Mouse (Mus musculus) bone marrow, adult 2 months (tissue): ENCODE results near the gene Tsr1. TPM values are rescaled to one million over a fixed set of nuclear protein-coding genes. Genes with fewer than 3 reads are reported as not detected.

ENCODE experiments used
- H3K27ac ChIP-seq: fragments of 200-500 bp; 2 replicates; pipeline ENCODE4 v1.5.1; 2012; ENCODE audit warnings: low read depth, mild to moderate bottlenecking, control low read depth, inconsistent platforms, low read length; ENCODE audit not compliant: control insufficient read depth, poor library complexity, insufficient read depth
- H3K4me1 ChIP-seq: fragments of 200-500 bp; 2 replicates; pipeline ENCODE4 v1.6.1; 2011; ENCODE audit warnings: low read length; ENCODE audit not compliant: control insufficient read depth, insufficient read depth
- H3K4me3 ChIP-seq: fragments of 200-500 bp; replicated peaks from 2 replicates; pipeline ENCODE3; 2011; ENCODE audit warnings: mild to moderate bottlenecking, low read depth, low read length, control low read depth; ENCODE audit not compliant: control insufficient read depth
- CTCF ChIP-seq: fragments of 200-500 bp; IDR thresholded peaks from 2 replicates; pipeline ENCODE4 v1.5.1; 2011; ENCODE audit warnings: low read length, control low read depth; ENCODE audit not compliant: control insufficient read depth, insufficient read depth
- POLR2A ChIP-seq: fragments of 200-500 bp; IDR thresholded peaks from 2 replicates; pipeline ENCODE4 v1.6.1; 2011; ENCODE audit warnings: low read depth, mild to moderate bottlenecking, control low read depth, low read length, borderline replicate concordance; ENCODE audit not compliant: control insufficient read depth
- WGBS: fragments of 180-500 bp; shearing (Covaris S2); methylation state at CpG from one replicate; pipeline ENCODE4 v1.1.7; 2018; 5-methylcytosine and 5-hydroxymethylcytosine counted together
- polyA plus RNA-seq: library from polyadenylated mRNA; stranded (reverse); fragments of >200 nt; gene quantifications from 2 replicates; pipeline ENCODE4 v1.2.4, GENCODE M21; 2011; ENCODE audit warnings: low replicate concordance; ENCODE audit not compliant: missing spikeins, insufficient read depth, insufficient read length

Tsr1 gene
- polyA plus RNA-seq, 1 experiment, result 21.4 TPM

DNA sequence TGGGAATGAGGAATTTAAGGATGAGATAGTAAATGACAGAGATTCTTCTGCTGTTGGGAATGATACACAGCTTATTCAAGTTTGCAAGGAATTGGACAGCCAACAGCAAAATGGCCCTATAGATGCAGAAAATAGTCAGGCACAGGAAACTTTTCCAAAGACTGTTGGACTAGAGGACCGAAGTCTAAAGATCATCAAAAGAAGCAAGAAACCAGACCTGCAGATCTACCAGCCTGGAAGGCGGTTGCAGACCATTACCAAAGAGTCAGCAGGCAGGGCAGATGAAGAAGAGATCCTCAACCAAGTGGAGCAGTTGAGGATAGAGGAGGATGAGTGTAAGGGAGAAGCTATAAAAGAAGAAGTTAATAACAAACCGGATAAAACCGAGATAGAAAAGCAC, 31.2 kb downstream of the Tsr1 start:
- Histone ChIP-seq H3K4me3 (no peak overlapping the region), H3K27ac (no peak overlapping the region), H3K4me1 (no peaks in the 10 kb centered on the region)
- 79% methylated on average over 4 of the region's 4 CpGs for WGBS
- TF ChIP-seq POLR2A, result no peak
- no peak for TF ChIP-seq CTCF

DNA sequence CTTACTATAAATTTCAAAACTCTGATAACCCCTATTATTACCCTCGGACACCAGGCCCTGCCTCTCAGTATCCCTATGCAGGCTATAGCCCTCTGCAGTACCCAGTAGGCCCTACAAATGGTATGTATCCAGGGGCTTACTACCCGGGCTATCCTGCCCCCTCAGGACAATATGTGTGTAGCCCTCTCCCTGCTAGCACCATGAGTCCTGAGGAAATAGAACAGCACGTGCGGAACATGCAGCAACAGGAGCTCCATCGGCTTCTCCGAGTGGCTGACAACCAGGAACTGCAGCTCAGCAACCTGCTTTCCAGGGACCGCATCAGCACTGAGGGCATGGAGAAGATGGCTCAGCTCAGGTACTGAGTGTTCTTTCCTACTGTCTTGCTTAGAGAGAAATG, 32.5 kb downstream of the Tsr1 start:
- no peak for TF ChIP-seq CTCF
- no peak for TF ChIP-seq POLR2A
- Histone ChIP-seq H3K27ac (no peak overlapping the region), H3K4me3 (no peak overlapping the region), H3K4me1 (no peaks in the 10 kb centered on the region)
- WGBS, result 89% methylated on average over 7 of the region's 7 CpGs

GRCm38 (mm10) chr11:74946348-74946747, 48.5 kb downstream of the Tsr1 start:
- Histone ChIP-seq H3K4me3 (no peak overlapping the region), H3K4me1 (no peaks in the 10 kb centered on the region), H3K27ac (no peak overlapping the region)
- 72% methylated on average over 3 of the region's 3 CpGs for WGBS
- no peak for TF ChIP-seq CTCF
- TF ChIP-seq POLR2A, result no peak

DNA sequence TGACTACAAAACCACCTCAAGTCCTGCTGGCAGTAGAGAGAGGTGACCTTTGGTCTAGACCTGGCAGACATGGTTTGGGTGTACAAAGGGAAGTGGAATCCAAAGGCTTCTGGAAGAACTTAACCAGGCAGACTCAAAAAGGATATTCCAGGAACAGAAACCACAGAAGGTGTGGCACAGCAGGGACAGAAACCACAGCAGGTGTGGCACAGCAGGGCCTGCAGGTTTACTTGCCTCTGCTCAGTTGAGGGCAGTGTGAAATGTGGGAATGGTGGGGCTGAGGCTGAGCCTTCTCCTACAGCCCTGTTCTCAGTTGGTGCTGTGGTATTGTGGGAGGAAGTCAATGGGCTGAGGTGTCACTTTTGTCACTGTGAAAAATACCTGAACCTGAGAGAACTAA, 57.0 kb downstream of the Tsr1 start:
- no peak for TF ChIP-seq POLR2A
- H3K4me3 ChIP-seq, result no peak overlapping the region
- H3K27ac ChIP-seq, result no peak overlapping the region
- no peaks in the 10 kb centered on the region; the same call in 1 of the 2 replicates for H3K4me1 ChIP-seq

- H3K4me3 ChIP-seq, result no peak overlapping the region
- H3K4me1 ChIP-seq, result no peaks in the 10 kb centered on the region; the same call in 1 of the 2 replicates
- TF ChIP-seq CTCF (no peak), POLR2A (no peak)
These were observed 58.1 kb downstream of the Tsr1 start for GRCm38 (mm10) chr11:74956006-74956405.

GRCm38 (mm10) chr11:74957600-74957999, 59.7 kb downstream of the Tsr1 start:
- no peaks in the 10 kb centered on the region; the same call in 1 of the 2 replicates for H3K4me1 ChIP-seq
- 88% methylated on average over 2 of the region's 2 CpGs for WGBS
- no peak overlapping the region for H3K4me3 ChIP-seq
- TF ChIP-seq POLR2A, result no peak
- no peak for TF ChIP-seq CTCF
- no peak overlapping the region for H3K27ac ChIP-seq

More at GRCm38 (mm10) chr11:74956006-74956405, 58.1 kb downstream of the Tsr1 start:
- H3K27ac ChIP-seq, result no peak overlapping the region

Other genes with a start within 250 kb of the Tsr1 start
- 15.7 and 34.1 TPM in 2 replicates for gene Cluh, start 248.6 kb upstream of the Tsr1 start, polyA plus RNA-seq
- gene Pafah1b1, start 173.4 kb upstream of the Tsr1 start, polyA plus RNA-seq, result 24.4 and 33.6 TPM in 2 replicates
- gene Mettl16, start 127.2 kb upstream of the Tsr1 start, polyA plus RNA-seq, result 5.4 and 8.4 TPM in 2 replicates
- 9.6 and 20.3 TPM in 2 replicates for gene Mnt, start 67.2 kb upstream of the Tsr1 start, polyA plus RNA-seq
- gene Sgsm2, start 1.0 kb upstream of the Tsr1 start, polyA plus RNA-seq, result 1.9 and 4.8 TPM in 2 replicates
- gene Smg6, start 27.8 kb downstream of the Tsr1 start, polyA plus RNA-seq, result 23.6 and 26.4 TPM in 2 replicates
- gene Srr, start 27.9 kb downstream of the Tsr1 start, polyA plus RNA-seq, result 5.3 and 5.5 TPM in 2 replicates